Mouse (Mus musculus) c-Kit-positive CD71-positive TER-119-negative erythroid progenitor cells, embryonic 14.5 days (primary cell): ENCODE data around the gene Tango2.

ENCODE experiments used
- DNase-seq: peaks from one replicate; pipeline ENCODE4 v3.0.0-alpha.2; 2013; ENCODE audit warnings: low read depth

Tango2 gene

DNA sequence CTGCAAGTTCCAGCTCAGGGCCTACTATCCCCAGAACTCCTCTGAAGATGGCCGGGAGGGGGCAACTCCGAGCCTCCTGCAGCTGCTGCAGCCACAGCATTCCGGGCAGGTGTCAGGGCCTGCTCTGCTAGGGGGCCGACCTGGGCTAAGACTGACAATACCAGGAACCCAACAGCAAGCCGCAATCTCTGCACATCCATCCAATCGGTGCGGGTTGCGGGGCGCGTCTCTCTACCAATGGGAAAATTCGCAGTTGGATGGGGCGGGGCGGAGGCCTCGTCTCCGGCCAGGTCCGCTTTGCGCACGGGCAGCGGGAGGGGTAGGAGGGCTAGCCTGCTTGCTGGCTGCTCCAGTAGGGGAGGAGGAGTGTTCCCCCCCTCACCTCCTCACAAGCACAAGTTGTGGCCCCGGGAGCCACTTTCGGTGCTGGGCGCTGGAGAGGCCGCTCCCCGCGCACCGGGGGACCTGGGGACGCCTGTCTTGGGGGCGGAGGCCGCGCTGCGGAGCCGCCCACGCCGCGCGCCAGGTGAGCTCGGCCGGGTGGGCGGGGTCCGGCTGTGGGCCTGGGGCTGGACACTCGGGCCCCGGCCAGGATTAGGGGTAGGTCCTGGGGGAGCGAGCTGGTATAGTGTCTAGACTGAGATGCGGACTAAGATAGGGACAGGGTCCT is at the start of gene Tango2, which contains the start of gene Arvcf:
Tango2 (minus strand) TSS at position 173 of the 670 bp plus-strand sequence.
Arvcf (plus strand) TSS at position 252 of the 670 bp plus-strand sequence.
- no peak for DNase-seq

DNA sequence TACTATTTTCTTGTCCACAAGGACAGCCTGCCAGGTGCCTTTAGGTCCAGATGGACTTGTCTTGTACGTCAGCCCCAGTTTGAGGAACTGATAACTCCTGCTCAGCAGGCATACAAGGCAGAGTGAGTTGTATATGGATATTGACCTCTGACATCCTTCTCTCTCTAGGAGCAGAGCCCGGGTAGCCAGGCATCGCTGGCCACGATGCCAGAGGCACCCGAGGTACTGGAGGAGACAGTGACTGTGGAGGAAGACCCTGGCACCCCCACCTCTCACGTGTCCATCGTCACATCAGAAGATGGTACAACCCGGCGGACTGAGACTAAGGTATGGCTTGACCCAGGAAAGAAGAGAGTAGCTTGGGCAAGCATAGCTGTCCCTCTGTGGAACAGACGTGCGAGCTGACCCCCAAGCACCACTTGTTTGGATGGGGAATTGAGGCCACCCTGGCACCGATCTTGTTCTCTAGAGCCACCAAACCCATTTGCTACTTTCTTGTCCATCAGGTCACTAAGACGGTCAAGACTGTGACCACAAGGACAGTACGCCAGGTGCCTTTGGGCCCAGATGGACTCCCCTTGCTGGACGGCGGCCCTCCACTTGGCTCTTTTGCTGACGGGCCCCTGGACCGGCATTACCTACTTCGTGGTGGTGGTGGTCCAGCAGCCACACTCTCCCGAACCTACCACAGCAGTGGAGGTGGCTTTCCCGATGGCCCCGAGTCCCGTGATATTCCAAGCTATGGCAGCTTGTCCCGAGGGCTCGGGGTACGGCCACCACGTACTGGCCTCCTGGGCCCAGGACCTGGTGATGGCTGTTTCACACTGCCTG is 49.1 kb upstream of the Tango2 start:
- no peak for DNase-seq

DNA sequence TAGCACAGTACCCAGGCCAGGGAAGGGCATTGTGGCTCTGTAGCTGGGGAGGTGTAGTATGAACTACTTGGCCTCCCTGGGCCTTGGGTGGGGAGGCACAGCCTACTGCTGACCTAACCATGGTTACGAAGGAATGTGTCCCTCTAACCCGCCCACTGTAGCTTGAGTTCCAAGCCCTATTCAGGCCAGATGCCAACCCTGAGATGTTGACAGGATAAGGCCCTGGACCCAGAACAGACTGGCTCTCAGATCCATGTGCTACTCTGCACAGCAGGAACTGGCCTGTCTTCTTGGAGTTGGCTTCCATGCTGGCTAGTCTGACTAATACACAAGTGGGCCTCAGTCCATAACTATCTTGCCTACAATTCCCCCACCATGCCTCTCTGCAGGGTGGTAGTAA is 48.3 kb upstream of the Tango2 start:
- DNase-seq: no peak

DNA sequence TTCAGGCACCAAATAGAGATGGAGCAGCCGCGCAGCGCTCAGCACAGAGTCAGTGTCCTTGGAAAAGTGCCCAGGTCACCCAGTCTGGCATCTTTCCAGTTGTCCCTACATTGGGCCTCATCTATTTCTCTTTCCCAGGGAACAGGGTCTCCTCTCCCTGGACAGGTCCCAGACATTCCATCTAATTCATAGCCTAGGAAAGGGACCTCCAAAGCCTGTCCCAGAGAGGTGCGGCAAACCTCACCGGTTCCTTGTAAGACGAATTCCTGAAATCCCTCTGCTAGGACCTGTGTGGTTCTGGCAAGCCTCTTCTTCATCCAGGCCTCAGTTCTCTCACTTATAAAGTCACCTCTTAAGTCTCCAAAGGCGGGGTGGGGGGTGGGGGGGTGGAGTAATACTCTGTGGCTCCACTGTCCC is 47.7 kb upstream of the Tango2 start:
- no peak for DNase-seq

DNA sequence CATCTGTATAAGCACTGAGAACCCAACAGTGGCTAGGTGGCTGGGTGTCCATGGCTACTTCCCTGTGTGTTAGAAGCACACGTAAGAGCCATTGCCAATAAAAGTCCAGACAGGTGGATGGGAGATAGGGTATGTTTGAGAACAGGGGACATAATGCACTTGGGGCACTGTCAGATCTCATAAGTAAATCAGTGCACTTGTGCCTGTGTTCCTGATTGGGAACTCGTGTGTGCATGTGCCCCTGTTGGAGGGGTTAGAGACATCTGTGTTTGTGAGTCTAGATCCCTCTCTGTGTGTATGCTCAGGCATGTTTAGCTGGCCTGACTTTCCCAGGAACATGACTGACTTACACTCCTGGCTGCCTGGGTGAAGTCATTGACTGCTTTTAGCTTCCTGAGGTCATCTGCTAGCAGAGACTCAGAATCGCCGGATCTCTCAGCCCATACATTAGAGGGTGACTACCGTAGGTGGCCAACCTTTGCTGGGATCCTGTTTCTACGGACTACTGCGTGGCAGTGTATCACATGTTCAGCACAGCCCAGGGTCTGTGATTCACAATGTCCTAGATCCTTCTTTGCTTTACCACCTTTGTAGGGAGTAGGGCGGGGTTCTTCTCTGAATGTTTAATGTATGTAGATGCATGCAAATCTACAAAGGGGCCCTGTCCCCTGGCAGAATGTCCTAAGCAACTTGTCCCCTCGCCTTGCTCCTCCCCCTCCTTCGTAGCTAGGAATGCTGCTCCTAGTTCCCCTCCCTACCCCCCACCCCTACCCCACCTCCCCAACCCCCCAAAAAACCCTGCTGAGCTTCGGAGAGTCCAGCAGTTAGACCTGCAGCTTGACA is 47.1 kb upstream of the Tango2 start:
- DNase-seq: no peak

DNA sequence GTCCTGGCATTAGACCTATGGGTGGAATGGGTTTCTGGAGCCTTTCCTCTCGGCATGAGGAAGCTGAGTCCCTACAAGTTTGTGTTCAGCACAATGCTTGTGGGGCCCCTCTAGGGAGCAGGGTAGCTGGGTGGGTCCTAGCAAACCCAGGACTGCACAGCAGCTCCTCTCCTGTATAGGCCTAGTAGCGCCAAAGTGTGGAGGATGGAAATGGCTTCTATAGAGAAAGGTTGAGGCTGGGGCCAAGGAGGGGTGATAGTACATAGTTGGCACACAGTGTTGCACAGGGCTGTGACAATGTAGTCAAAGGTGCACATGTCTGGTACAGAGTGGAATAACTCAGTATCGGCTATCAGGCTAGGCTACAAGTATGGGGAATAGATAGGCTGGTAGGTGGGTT is 46.2 kb upstream of the Tango2 start:
- DNase-seq: no peak

DNA sequence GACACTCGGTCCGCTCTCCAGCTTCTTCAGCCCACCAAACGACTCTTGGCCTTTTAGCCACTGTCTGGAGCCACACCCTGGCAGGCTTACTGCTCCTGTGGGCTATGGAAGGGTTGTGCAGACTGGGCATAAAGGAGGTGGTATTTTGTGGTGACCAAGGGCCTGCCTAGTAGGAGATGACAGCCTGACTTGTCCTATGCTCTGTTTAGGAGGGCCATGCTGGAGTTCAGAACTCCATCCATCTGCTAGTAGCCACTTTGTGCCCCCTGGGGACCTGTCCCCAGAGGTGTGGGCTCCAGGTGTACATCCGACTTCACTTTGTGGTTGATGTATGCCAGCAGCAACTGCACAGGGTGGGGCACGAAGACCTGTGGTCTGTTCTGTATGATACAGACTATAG is 45.7 kb upstream of the Tango2 start:
- DNase-seq: no peak

DNA sequence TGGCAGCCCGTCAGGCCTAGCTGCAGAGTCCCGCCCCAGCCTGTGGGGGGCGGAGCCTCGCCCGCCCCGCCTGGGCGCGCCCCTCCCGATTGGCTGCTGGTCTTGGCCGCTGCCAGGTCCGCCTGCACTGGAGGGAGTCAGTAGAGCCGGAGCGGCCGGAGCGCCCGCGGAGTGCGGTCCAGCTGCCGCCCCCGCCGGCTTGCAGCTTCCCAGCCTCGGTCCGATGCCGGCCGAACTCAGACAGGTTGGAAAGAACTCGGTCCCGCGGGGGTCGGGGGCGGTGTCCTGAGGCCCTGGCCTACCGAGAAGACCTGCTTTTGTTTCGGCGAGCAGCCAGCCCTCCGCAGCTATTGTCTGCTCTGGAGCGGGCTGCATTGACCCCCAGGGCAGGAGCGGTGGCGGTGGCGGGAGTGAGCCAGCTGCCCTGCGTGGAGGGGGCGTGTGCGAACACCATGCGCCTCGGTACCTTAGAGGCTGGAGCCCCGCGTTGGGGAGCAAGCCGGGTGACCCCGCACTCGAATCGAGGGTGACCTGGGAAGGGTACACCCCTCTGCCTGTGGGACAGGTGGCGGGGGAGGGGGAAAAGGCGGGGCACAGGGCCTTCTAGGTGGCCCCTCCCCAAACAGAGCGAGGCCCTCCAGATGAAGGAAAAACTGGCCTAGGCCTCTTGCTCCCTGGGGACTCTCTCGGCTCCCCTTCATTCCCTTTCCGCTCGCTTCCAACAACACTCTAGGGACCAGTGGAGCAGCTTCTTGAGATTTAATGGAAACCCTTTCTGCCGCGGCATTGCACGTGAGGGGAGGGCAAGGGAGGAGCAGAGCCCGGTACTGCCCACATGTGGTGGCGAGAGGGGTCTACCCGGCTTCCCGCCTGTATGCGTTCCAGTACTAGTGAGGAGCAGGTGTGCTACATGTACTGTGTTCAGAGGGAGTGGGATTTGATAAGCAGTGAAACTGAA is 44.8 kb upstream of the Tango2 start:
- peak; percentile 76 for DNase-seq

DNA sequence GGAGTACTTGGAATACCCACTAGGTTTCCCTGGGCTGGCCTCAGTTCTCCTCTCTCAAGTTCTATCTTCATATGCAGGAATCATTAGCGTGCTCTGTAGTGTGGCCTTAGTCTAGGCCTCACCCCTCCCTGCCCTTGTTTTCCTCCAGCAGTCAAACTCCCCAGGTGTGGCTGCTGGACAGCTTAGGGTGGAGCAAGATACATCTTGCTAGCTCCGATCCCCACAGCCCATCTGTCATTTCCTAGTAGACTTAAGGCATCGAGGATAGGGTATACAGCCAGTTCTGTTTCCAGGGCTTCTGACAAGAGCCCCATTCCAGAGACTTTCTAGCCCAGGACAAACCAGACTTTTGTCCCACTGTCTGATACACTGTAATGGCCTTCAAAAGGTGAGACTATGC is 43.8 kb upstream of the Tango2 start:
- no peak for DNase-seq

DNA sequence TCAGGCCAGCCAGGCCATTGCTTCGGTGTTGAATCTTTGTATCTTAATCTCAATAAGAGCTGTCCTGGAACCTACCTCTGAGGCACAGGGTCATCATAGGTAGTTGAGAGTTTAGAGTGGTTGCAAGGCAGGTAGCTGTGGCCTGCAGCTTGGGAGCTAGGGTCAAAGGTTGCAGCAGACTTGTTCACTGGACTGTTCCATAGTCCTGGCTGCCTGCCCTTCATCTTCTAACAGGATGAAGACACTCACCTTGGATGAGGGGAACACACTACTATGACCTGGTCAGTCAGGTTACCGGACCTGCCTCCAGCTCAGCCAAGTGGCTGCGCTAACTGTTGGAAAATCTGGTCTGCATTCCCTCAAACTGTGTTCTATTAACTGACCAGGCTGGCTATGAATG is 43.2 kb upstream of the Tango2 start:
- DNase-seq: no peak

DNA sequence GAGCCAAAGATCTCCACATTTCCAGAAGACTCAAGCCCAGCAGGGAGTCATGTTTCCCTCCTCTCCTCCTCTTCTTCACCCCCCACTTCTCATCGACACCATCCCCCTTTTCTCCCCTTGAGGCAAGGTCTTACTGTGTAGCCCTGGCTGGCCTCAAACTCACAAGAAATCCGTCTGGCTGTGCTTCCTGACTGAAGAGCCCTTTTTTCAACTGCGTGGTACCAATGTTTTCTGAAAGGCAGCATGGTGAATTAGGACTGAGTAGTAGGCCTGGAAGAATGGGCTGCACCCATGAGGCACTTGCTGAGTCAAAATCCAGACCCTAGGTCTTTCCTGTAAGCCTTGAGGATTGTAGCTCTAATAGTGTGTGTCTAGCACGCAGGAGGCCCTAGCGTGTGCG is 42.5 kb upstream of the Tango2 start:
- DNase-seq: no peak

DNA sequence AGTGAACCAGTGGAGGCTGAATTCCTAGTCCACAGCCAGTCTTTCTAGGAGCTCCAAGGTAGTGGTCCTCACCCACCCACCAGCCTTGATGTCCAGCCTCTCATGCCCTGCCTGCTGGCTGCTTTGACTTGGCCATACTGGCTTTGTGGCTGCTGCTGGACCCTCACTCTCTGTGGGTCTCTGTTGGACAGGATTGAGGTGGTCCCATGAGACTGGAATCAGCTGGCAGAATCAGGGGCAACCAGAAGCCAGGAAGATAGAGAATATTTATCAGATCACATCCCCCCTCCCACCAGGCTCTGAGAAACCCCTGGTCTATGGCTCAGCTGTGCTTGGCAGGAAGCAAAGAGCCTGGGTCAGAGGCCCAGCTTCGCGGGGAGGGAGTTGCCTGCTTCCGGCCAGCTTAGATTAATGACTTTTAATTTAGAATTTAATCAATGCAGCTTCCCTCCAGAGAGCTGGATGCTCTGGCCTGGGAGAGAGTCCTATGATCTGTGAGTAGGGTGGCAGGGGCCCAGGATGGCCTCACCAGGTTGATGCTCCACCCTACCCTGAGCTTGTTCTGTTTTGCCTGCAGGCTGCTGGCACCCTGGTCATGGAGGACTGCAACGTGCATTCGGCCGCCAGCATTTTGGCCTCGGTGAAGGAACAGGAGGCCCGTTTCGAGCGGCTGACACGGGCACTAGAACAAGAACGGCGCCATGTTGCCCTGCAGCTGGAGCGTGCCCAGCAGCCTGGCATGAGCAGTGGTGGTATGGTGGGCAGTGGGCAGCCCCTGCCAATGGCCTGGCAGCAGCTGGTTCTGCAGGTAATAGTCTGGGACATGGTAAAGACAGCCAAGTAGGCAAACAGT is 40.9 kb upstream of the Tango2 start:
- DNase-seq: no peak

DNA sequence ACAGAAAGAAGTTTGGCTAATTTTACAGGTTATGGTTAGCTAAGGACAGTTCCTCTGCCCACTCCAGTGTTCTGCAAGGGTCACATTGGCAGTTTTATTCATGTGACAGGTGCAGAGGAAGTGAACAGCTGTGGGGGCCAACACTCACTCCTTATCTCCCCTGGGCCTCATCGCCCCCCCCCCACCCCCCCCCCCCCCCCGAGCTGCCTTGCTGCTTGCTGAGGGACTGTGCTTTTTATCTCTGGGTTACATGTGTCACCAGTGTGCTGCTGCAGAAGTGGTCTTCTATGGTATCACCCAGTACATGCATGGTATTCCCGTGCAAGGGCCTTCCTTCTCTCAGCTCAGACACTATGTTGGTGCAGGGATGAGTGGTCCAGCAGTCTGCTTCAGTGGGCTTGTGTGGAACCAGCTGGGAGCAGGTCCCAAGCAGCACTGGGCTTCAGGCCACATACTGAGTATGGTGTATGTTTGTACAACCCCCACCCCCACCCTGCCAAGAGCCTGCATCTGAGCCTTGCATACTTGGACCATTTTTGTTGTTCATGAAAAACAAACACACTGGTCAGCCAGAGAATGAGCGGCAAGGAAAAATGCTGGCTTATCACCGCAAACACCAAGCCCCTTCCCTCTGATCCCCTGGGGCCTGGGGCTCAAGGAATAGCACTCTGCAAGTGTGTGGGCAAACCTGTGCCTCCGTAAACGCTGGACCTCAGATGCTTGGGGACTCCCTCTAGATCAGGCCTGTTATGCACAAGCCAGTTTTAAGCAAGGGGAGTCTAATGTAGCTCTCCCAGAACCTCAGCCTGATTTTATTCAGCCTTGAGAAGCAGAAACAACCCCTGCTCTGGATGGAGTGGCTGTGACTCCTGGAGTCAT is 40.0 kb upstream of the Tango2 start:
- peak; percentile 52 for DNase-seq

DNA sequence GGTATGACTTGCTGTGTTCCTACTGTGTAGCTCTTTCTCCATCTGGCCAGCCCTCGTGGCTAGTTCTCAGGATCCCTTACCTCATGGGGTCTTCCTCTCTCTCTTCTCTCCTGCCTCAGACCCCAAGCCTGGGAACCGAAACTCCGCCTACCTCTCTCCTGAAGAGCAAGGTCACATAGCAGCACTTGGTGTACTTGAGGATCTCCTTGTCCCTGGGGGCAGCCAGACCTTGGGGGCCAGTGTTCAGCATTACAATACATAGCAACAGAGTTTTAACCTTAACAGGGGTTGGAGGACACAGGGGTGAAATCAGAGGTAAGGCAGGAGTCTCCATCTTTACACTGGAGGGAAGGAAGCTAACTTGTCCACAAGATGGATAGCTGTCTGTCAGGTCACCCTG is 39.1 kb upstream of the Tango2 start:
- DNase-seq: no peak

DNA sequence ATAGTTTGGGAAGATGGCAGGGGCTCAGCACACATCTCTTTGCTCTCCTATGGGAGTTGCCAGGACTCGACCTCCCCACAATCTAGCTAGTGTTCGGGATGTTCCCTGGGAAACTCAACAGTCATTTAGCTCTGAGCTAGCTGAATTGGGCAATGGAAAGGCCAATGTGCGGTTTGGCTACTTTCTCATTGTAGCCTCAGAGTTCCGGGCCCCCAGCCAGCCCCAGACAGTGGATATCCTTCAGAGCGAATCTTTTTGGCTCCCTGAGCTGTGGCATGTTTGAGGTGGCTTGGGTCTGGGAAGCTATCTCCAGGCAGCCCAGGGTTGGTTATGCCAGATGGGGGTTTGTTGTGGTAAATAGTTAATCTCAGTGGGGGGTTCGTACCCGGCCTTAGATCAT is 38.5 kb upstream of the Tango2 start:
- no peak for DNase-seq

DNA sequence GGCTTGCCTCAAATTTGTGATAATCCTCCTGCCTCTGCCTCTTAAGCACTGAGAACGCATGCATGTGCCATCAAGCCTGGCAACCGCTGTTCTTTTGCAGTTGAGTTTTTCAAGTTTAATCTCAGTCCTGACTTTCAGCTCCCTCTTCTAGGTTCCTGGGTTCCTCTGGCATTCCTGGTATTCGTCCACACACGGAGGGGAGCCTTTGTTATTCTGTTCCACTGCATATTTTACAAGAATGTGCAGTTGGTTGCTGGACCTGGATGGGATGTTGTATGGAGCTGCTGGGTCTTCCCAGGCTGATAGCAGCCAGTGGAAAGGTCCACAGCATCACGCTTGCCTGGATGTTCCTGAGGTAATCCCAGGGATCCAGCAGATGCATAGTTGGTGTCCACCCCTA is 37.5 kb upstream of the Tango2 start:
- DNase-seq: no peak

DNA sequence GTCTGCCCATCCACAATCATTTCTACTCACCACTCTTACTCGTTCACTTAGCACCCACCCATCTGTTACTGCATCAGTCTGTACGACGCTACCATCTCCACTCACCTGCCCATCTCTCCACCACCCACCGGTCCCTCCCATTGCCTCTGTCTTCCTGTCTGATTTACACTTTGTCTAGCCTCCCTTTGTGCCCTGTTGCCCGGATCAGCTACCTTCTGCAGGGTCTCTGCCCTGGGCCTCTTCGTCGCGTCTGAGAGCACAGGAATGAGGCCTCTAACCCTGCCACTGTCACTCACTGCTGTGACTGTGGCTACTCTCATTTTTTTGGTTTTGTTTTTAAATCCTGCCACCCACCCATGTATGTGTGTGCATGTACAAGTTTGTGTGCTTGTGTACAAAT is 36.8 kb upstream of the Tango2 start:
- no peak for DNase-seq

DNA sequence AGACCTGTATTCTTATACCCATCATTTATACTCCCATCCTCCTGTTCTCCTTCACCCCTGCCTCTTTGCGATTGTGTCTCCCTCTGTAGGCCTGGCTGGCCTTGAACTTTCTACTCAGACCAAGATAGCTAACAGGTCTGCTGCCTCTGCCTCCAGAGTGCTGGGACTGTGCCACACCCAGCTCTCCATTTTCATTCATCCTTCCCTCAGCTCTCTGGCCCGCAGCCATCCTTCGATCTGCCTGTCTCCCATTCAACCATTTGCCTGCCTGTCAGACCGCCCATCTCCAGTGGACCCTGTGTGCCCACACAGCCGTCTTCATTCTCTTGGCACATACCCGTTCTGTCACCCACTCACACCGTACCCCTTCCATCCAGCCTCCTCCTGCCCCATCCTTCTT is 36.3 kb upstream of the Tango2 start:
- DNase-seq: no peak

DNA sequence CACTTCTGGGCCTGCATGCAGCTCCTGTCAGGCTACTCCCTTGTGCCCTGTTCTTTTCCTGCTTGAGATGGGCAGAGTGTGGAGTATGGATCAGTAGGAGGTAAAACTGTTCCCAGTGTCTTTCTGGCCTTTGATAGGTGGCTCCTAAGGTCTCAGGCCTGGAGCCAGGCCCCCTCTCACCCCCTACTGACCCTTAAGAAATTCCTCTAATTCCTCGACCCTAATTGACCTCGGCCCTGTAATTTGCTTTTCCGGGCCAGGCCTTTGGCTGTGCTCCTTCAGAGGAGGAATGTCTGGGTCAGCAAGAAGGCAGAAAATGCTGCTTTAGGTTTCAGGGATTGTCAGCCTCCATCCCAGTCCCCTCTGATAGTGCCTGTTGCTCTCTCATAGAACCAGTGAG is 35.9 kb upstream of the Tango2 start:
- no peak for DNase-seq
